ENCODE assay signal across 9 mouse cellular contexts in the genomic region with DNA sequence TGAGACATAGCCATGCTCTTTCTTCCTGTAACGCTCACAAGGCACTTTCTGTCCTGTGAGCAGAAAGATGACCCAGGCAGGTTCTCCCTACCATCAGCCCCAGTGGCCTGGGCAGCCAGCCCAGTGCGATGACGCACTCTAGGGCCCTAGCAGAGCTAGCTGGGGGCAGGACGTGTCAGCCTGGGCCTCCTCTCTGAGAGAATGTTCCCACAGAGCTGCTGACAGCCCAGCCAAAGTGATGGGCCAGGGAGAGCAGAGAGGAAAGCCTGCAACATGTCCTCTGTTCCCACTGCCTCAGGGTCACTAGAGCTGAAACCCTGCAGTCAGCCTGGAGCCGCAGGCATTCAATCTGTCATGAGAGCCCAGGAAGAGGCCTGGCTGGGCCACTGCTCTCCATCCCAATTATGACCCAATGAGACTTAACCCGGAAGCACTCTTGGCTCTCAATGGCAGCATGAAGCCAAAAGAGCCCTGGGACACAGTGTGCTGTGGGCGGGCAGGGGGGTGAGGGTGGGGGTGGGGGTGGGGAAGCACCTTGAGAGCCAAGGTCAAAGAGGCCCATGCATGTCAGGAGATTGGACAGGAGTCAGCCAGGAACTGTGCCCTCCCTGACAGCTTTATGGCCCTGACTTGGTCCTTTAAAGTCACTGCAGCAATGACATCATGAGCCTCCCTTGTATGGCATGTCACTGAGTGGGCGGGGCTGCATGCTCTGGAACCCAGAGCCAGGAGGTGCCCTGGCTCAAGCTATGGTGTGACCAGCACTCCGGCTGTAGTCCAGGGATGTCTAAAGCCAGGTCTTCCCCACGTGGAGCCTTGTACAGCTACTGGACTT.
DNase-seq lines count a peak whose midpoint lies in the region; ATAC-seq lines count a peak whose summit lies in the region.
"Had no signal": no experiment of that assay in that cellular context is flagged by ENCODE, and none has a peak within 500 bp of the region (broad histone marks: within the 10 kb centered on the region; RNA-seq: fewer than 3 reads in every experiment).

No protein-coding gene starts in this region.

- peak overlapping the region; percentile 94 for H3K27ac ChIP-seq in heart, embryonic 13.5 days (replicated peaks)
- no peak overlapping the region for H3K27ac ChIP-seq in forebrain, embryonic 12.5 days

- ATAC-seq in heart, embryonic 13.5 days (ENCODE audit: extremely low read depth, insufficient number of reproducible peaks, low FRiP score, low TSS enrichment), result peak; percentile 61
- no peak for ATAC-seq in forebrain, embryonic 12.5 days (ENCODE audit: low FRiP score)

- peaks cover 61% of the 10 kb centered on the region for H3K4me1 ChIP-seq in heart, embryonic 13.5 days
- H3K4me1 ChIP-seq in forebrain, embryonic 12.5 days, result peaks cover 23% of the 10 kb centered on the region
- H3K4me1 ChIP-seq: megakaryocyte, embryonic 14.5 days had no signal

- 27% methylated on average over 10 of the region's 10 CpGs for WGBS in heart, embryonic 13.5 days
- 87% methylated on average over 10 of the region's 10 CpGs for WGBS in forebrain, embryonic 12.5 days

- peaks cover 3% of the 10 kb centered on the region; the same call in 1 of the 2 replicates for H3K9me3 ChIP-seq in heart, embryonic 13.5 days
- no peaks in the 10 kb centered on the region for H3K9me3 ChIP-seq in forebrain, embryonic 12.5 days

- H3K9ac ChIP-seq in heart, embryonic 13.5 days, result 0 out of 2 replicates have a peak overlapping the region, but pooled peaks have one; percentile 28
- H3K9ac ChIP-seq in forebrain, embryonic 12.5 days, result no peak overlapping the region

- H3K36me3 ChIP-seq in heart, embryonic 13.5 days, result no peaks in the 10 kb centered on the region
- no peaks in the 10 kb centered on the region for H3K36me3 ChIP-seq in forebrain, embryonic 12.5 days (replicated peaks)

- H3K27me3 ChIP-seq in heart, embryonic 13.5 days (replicated peaks), result no peaks in the 10 kb centered on the region
- peaks cover 42% of the 10 kb centered on the region for H3K27me3 ChIP-seq in forebrain, embryonic 12.5 days

- DNase-seq in left cerebral cortex, adult 11 months (ENCODE audit: low spot score), result peak; percentile 31
- DNase-seq in left cerebral cortex, postnatal 14 days (ENCODE audit: low spot score in 2 of 2), result no peak
- peak; percentile 6 for DNase-seq in cerebellum, adult 8-10 months
- peak; percentile 83 to 95 for DNase-seq in kidney, postnatal 25 days
- peak; percentile 61 for DNase-seq in skeletal muscle tissue, adult 2 months (ENCODE audit: low read depth, low spot score)
- no peak for DNase-seq in thymus, postnatal 10 days (ENCODE audit: low spot score in 2 of 2)

- peak overlapping the region; percentile 45; the same call in 1 of the 2 replicates for H3K4me2 ChIP-seq in heart, embryonic 13.5 days
- no peak overlapping the region for H3K4me2 ChIP-seq in forebrain, embryonic 12.5 days

- no peak overlapping the region for H3K4me3 ChIP-seq in heart, embryonic 13.5 days
- H3K4me3 ChIP-seq in forebrain, embryonic 12.5 days (replicated peaks), result no peak overlapping the region
- H3K4me3 ChIP-seq: megakaryocyte, embryonic 14.5 days had no signal

- intact Hi-C loops in left cerebral cortex, postnatal 14 days (cut with DNase I), result loop anchor here (10.0 kb wide), 1 partner anchor 132 kb away; no protein-coding TSS in a partner anchor

Comparison
In these comparisons a context has a peak if more than half of its experiments do, and no peak if none do; other contexts are left out.
1. DNase-seq: peak in left cerebral cortex, adult 11 months (single experiment), cerebellum, adult 8-10 months (single experiment), kidney, postnatal 25 days (2 of 2) and skeletal muscle tissue, adult 2 months (single experiment); none in left cerebral cortex, postnatal 14 days (0 of 2) and thymus, postnatal 10 days (0 of 2).